Mouse (Mus musculus) layer of hippocampus, postnatal 10 days (tissue): ENCODE measurements at regions not wholly inside any gene's neighbourhood (a gene's known extent, or its start where the extent isn't known, plus 50 kb on each side); places are given as distances from the start of the nearest gene placed in this dataset.
A peak's percentile ranks its signal among the peaks of the same experiment; 100 is the strongest.

Experiments used
- DNase-seq, 2 experiments: peaks; one replicate each; pipeline ENCODE4 v3.0.0; 2021; ENCODE audit warnings: low spot score in 2 of 2

GRCm38 (mm10) chr8:24287861-24288260, 437.8 kb downstream of the Adam3 start:
- DNase-seq = no peak

- no peak for DNase-seq
Observed at GRCm38 (mm10) chr8:24284966-24285365, 440.7 kb downstream of the Adam3 start.

DNA sequence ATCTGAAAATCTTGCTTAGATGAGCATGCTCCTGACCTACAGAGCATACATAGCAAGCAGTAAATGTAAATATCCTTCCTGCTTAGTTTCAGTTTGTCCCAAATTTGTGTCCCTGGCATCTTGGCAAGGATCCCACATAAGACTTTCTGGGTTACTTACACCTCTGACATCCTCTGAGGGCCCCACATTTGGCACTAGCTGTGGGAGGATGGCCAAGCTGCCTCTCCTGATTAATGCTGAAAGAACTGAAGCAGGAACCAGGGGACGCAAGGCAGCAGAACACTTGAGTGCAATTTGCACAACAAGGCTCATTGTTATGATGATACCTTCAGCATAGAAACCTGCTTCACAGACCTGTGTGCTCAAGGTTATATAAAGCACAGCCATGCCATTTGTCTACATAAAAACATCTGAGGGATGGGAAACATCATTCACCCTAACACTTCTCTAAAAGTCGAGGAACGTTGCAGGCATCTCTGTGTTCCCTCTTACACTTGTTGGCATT, 441.7 kb downstream of the Adam3 start:
- no peak for DNase-seq

DNA sequence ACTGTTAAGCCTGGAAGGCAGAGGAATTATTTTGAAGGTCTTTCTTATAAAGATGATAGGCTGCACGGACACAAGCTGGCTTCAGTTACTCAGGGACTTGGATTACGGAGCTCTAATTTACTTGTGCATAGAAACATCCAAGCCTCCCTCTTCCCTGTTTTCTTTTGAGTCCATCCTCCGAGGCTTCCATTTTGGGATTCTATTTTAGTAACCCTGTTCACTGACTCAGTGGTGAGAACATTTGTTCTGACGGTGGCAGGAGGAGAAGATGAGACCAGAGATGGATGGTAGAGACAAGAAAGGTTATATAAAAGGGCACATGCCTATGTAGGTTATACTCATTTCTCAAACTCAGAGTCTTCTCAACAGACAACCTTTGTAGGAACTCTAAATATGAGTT, 445.4 kb downstream of the Adam3 start:
- no peak for DNase-seq

DNA sequence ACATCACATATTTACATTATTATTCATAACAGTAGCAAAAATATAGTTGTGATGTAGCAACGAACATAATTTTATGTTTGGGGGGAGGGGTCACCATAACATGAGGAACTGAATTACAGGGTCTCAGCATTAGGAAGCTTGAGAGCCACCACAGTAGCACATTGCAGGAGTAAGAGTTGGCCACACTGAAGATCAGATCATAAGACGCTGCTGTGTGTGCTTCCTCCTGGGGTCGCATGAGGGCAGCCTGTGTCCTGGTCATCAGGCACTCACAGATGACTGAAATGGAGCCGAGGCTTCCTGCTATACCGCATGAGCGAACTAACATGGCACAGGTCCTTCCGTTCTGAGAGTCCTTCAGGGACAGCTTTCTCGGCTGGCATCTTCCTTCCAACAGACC, 447.3 kb downstream of the Adam3 start:
- DNase-seq = no peak

DNA sequence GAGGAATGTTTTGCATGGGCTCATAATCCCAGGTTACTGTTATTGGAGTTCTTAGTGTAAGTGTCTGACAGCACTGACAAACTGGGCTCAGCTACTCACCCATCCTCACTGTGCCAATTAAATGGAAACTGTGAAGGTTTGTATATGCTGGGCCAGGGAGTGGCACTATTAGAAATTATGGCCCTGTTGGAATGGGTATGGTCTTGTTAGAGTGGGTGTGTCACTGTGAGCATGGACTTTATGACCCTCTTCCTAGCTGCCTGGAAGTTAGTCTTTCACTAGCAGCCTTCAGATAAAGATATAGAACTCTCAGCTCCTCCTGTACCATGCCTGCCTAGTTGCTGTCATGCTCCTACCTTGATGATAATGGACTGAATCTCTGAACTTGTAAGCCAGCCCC, 464.3 kb downstream of the Adam3 start:
- DNase-seq = no peak

DNA sequence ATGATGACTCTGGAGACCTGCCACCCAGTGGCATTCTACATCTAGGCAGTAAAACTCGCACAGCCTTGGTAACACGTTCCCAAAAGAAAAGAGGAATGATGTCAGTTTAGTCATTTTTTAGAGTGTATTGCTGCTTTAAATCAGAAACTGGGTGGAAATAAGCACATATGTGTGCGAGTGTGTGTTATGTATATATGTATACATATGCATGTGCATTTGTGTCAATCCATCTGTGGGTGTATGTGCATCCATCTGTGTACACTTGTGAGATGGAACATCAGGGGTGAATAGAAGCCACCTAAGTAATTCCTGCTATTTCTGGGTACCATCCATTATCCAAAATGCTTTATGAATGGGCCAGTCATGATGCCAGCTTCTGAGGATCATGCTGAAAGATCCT, 467.0 kb downstream of the Adam3 start:
- DNase-seq = no peak

GRCm38 (mm10) chr8:24242211-24242610, 483.4 kb downstream of the Adam3 start:
- no peak for DNase-seq

- DNase-seq = no peak
Observed at GRCm38 (mm10) chr8:24240211-24240983, 485.3 kb downstream of the Adam3 start.

DNA sequence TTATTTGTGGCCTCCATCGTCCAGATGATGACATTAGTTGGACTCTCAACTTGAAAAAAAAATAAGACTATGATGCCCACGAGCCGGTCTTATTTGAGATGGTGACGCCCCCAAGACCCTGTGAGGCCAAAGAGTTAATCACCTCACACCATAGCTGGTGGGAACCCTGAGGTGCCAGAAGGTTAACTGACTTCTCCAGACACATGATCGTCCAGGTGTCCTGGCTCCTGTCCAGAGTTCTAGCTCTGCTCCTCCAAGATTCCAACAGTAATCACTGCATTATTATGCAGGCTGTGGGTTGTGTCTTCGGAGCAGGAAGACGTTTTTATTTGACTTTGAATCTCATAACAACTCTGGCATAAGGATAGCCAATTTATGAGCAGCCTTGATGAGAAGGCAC, 490.7 kb downstream of the Adam3 start:
- DNase-seq = no peak

GRCm38 (mm10) chr8:24228148-24228547, 497.5 kb downstream of the Adam3 start:
- DNase-seq = peak; percentile 43 to 55

DNA sequence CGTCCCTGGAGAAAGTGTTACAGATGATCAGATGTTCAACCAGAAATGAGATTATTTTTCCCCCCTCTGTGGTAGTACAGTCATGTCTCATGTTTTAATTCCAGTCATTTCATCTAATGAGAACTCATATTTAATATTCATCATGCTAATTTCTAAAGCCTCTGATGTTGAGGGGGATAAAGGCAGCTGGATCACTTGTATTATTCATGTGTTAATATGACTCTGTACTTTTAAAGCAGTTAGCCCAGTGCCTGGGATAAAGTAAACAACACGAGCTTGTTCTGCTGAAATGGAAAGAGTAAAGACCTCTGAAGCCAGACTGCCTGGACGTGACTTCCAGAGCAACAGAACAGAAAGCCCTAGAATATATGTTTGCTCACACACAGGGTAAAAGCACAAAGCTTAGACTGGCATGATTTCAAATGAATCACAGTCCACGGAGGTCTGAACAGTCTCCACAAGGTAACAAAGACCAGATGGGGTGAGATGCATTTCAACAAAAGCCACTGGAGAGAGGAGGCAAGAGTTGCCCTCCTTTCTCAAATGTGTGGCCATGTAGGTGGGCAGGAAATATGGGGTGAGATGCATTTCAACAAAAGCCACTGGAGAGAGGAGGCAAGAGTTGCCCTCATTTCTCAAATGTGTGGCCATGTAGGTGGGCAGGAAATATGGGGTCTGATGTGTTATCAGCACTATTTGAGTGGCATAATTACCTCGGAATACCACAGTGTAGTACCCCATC, 498.1 kb downstream of the Adam3 start:
- DNase-seq = no peak

DNA sequence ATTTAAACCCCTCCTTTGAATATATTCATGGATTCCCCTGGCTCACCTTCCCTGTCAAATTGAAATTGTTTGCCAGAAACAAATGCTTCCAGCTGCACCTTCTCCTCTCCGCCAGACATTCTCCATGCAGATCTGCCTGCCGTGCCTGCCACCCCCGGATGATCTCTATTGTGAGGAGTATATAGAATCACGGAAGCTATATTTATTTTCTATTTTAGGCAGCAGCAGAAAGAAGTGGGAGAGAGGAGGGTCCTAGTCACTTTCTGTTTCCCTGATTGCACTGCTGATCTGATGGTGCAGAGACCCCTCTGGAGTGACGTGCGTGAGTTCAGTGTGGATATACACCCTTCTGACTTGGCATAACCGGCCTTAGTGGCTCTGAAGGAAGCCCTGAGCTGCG, 505.4 kb downstream of the Adam3 start:
- no peak for DNase-seq

DNA sequence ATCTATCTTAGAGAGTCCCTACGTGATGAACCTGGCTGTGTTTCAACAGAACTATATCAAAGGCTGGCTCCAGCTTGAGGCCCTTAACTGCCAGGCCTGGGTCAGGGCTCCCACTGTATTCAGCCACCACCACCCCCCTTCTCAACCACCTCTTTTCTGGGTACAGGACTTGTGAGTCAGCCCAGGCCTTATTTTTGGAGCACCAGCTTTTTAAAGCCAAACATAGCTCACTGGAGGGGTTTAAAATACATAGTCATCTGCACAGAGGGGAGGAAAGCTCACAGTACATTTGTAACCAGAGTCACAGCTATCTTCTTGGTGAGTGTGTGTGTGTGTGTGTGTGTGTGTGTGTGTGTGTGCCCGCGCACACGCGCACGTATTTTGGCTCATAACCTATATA, 509.0 kb downstream of the Adam3 start:
- DNase-seq = no peak

- DNase-seq = no peak
Observed at GRCm38 (mm10) chr8:24215510-24216138, 510.0 kb downstream of the Adam3 start.

DNA sequence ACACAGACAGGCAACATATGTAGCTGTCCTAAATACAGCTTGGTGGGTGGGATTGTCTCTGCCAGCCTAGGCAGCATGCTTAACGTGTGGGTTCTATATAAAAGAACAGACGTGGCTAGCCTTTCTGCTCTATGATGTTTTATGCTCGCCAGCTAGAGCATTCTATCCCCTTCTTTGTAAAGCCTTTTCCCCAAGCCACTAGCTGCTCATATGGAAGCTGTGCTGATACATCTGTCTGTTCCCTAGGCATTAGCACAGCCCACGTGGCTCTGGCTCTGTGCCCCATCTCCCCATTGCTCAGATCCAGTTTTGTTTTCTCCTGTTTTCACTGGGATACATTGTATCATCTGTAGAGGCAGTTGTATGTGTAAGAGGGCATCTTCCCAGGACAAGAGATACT, 511.3 kb downstream of the Adam3 start:
- no peak for DNase-seq

DNA sequence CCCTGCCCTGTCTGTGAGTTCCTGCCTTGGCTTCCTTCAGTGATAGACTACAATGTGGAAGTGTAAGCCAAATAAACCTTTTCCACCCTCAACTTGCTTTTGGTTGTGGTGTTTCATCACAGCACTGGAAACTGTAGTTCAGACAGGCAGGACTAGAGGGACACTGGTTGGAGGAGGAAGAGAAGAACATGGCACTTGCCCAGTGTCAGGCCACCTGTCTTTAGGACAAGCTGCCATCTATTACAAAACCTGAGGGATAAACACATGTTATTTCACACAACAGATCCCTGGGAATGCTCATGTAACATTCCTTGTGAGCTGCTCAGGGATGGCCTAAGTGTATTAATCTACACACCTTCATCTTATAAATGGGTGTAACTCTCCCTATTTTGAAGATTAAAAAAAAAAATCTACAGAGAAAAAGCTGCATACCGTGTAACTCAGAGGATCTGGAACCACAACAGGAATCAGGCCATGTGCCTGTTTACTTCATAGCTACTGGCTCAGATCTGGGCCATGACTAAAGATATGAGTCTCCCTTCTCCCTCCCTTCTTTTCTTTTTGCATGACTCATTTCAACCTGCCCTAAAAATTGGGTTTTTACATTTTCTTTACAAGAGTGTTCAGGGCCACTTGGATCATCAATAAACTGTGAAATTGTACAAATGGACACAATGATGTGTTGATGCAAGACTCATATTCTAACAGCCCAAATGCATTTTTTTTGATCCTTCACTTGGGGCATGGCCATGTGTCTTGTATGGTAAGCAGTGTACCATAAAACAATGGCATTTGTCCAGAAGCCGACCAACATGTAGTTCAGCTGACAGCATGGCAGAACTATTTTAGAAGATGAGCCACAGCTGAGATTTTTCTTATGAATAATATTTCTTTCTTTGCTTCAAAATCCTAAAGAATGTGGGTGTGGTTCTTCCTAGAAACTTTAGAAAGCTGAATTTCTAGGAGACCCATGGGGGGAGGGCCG, 513.1 kb downstream of the Adam3 start:
- DNase-seq = no peak

DNA sequence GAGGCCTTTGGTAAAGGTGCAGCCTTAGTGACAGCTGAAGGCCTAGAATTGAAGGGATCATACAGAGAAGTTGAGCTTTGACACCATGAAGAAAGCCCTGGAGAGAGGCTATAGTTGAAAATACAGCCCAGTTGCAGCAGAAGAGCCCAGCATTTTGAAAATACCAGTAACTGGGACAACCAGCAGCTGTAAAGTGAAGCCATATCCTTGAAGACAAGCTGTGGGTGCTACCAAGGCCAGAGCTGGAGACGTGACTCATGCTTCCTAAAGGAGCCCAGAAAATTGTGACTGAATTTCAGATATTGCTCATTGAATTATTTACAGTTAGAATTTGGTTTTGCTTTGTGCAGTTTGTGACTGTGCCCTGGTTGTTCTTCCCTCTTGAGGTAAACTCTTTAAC, 514.6 kb downstream of the Adam3 start:
- DNase-seq = no peak
